Mouse (Mus musculus): Measurements from ENCODE around the gene March11.

March11 gene

GRCm38 (mm10) chr15:26308629-26309230, at the start of gene March11:
Gene March11, plus strand, starts transcription at chr15:26309048.
- peak; percentile 57 for DNase-seq

GRCm38 (mm10) chr15:26262336-26262735, 46.5 kb upstream of the March11 start:
- no peak for DNase-seq

GRCm38 (mm10) chr15:26269596-26269995, 39.3 kb upstream of the March11 start:
- DNase-seq, result no peak

- DNase-seq, result no peak
Measured at GRCm38 (mm10) chr15:26276035-26276511, 32.8 kb upstream of the March11 start.

- DNase-seq, result no peak
Measured at GRCm38 (mm10) chr15:26276608-26277007, 32.2 kb upstream of the March11 start.

- DNase-seq, result no peak
Measured at GRCm38 (mm10) chr15:26291871-26292270, 17.0 kb upstream of the March11 start.

GRCm38 (mm10) chr15:26292811-26293210, 16.0 kb upstream of the March11 start:
- DNase-seq, result no peak

- DNase-seq, result no peak
Measured at GRCm38 (mm10) chr15:26293215-26293614, 15.6 kb upstream of the March11 start.

- DNase-seq, result no peak
Measured at GRCm38 (mm10) chr15:26298668-26299067, 10.2 kb upstream of the March11 start.

GRCm38 (mm10) chr15:26309291-26309931, 563 bp downstream of the March11 start:
- DNase-seq, result peak; percentile 8

- DNase-seq, result no peak
Measured at GRCm38 (mm10) chr15:26319866-26320265, 11.0 kb downstream of the March11 start.

- no peak for DNase-seq
Measured at GRCm38 (mm10) chr15:26320402-26320801, 11.6 kb downstream of the March11 start.

- no peak for DNase-seq
Measured at GRCm38 (mm10) chr15:26322804-26323203, 14.0 kb downstream of the March11 start.

- DNase-seq, result no peak
Measured at GRCm38 (mm10) chr15:26327157-26327556, 18.3 kb downstream of the March11 start.

- DNase-seq, result no peak
Measured at GRCm38 (mm10) chr15:26335791-26336190, 26.9 kb downstream of the March11 start.

GRCm38 (mm10) chr15:26337775-26338174, 28.9 kb downstream of the March11 start:
- no peak for DNase-seq

GRCm38 (mm10) chr15:26338343-26338742, 29.5 kb downstream of the March11 start:
- no peak for DNase-seq

GRCm38 (mm10) chr15:26340490-26340889, 31.6 kb downstream of the March11 start:
- DNase-seq, result no peak

- no peak for DNase-seq
Measured at GRCm38 (mm10) chr15:26340966-26341365, 32.1 kb downstream of the March11 start.

GRCm38 (mm10) chr15:26344329-26344728, 35.5 kb downstream of the March11 start:
- no peak for DNase-seq

GRCm38 (mm10) chr15:26353656-26354055, 44.8 kb downstream of the March11 start:
- DNase-seq, result no peak

GRCm38 (mm10) chr15:26365344-26365743, 56.5 kb downstream of the March11 start:
- DNase-seq, result no peak

- no peak for DNase-seq
Measured at GRCm38 (mm10) chr15:26366511-26366910, 57.7 kb downstream of the March11 start.

GRCm38 (mm10) chr15:26373759-26374158, 64.9 kb downstream of the March11 start:
- DNase-seq, result no peak

- DNase-seq, result no peak
Measured at GRCm38 (mm10) chr15:26374232-26374631, 65.4 kb downstream of the March11 start.

Measured in cerebellum, adult 11-12 months (tissue).